Mouse (Mus musculus) MEL-GATA-1-ER (cell line): ENCODE measurements around the gene Pcif1.
"Not testable (repeated sequence)": the region's sequence is repeated elsewhere in the genome, so short reads cannot be mapped to it uniquely, and the experiment has no call there.

ENCODE experiments used
- DNase-seq: peaks from one replicate; pipeline ENCODE4 v3.0.0-alpha.2; 2012; ENCODE audit warnings: low read depth; ENCODE audit errors: extremely low read depth

Pcif1 gene

DNA sequence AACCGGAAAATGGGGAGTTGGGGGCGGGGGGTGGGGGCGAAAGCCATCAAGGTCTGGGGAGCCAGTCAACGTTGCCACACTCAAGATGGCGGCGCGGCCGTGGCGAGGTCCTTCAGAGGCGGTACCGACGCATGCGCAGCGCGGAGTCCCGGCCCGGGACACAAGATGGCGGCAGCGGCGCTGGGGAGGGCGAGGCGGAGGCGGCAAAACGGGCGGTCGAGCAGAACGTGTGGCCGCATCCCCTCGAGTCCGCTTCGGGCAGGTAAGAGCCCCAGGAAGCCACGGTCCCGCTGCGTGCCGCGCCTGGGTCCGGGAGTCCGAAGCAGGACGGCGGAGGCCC lies at the start of gene Pcif1:
Pcif1 (plus strand) TSS at position 77 of the 340 bp plus-strand sequence.
- DNase-seq, result peak; percentile 41

DNA sequence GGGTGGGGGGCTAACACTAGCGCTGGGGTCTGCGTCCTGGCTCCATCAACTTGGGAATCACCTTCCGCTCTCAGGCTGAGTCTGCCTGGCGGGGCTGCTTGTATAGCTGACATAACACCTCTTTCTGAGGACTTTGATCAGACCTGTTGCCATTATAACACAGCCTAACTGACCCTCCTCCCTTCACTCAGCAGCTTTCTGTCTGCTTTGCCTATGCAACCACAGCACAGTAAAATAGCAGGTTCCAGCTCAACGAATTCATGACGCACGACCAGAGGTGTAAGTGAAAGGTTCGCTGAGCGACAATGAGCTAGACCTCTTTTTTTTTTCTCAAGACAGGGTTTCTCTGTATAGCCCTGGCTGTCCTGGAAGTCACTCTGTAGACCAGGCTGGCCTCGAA lies 48.1 kb upstream of the Pcif1 start:
- DNase-seq, result no peak

DNA sequence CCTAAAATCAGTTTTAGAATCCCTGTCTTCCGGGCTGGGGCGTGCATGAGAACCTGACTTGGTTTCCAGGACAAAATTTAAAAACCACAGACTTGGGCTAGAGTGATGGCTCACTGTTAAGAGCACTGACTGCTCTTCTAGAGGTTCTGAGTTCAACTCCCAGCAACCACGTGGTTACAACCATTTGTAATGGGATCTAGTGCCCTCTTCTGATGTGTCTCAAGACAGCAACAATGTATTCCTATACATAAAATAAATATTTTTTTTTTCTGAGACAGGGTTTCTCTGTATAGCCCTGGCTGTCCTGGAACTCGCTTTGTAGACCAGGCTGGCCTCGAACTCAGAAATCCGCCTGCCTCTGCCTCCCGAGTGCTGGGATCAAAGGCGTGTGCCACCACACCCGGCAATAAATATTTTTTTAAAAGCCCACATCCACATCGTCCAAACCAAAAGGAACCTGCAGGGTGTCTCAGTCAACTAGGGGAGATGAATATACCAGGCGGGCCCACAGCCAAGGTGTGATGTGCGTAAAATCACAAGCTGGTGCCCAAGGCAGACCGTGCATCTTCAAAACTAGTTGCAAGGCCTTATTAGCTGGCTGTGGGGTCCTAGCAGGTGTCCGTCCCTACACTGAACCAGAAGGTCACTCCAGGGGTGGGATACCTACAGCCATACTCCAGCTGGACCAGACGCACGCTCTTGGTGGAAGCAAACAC lies 46.9 kb upstream of the Pcif1 start:
- DNase-seq, result no peak

DNA sequence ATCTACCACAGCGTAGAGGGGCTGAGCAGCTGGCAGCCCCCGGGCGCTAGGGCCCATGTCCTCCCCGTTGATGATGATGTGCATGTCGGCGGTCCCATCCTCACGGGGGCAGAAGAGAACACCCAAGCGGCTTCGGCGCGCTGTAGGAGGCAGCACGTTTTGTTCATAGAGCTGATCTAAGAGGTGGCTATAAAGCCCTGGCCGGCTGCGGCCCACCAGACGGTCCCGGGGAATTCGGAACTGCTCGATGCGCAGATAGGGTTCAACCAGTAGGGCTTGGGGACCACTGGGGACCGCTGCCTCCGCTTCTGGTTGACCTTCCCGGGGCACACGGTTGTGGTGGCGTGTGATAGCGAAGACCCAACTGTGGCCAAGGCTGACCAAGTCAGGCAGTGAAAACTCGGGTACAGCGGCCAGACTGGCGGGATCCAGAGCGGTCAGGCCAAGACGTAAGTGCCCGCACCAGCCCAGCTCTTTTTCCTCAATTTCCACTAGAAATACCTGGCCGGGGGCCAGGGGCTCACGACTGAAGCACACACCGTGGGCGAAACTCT lies 46.3 kb upstream of the Pcif1 start, which contains the start of gene Ctsa:
Ctsa (plus strand) TSS at position 126 of the 554 bp plus-strand sequence.
- peak; percentile 52 for DNase-seq

DNA sequence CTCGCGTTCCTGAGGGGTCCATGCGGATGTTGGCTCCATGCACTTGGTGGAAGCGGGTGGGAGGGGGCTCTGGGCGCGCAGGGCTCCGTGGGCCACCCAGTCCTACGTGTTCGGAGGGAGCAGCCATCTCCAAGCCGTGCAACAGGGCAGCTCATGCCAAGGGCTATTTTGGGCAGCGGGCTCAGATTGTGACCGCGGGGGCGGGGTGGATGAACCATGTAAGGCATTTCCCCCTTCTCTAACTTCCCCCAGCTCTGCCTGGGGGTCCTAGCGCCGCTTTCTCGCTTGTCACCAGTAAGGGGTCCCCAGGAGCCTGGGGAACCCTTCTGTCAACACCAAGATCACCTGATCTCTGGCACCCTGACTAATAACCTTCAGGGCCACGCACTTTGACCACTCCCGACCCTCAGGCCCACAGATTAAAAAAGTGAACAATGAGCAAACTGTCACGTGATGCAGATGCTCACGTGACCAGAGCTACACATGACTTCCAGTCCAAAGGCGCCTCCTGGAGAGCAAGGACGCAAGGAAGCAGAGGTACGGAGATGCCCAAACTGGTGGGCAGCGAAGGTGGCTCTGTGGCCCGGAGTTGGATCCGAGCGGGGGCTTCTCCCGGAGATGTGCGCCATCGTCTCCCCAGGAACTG lies 45.7 kb upstream of the Pcif1 start, which contains the start of gene Neurl2:
Neurl2 (minus strand) TSS at position 143 of the 646 bp plus-strand sequence.
- peak; percentile 93 for DNase-seq

DNA sequence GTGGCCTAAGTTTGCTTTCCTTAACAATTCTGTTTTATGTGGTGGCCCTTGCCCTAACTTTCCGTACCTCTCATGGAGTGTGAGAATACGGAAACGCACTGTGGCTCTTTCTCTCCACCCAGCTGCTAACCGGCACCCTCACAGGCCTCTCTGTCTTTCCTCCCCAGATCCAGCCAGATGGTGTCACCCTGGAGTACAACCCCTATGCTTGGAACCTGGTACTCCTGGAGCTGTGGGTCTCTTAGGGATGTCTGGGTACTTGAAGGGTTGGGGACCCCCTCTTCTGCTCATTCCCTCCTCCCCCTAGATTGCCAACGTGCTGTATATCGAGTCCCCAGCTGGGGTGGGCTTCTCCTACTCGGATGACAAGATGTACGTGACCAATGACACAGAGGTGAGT lies 44.6 kb upstream of the Pcif1 start:
- no peak for DNase-seq

DNA sequence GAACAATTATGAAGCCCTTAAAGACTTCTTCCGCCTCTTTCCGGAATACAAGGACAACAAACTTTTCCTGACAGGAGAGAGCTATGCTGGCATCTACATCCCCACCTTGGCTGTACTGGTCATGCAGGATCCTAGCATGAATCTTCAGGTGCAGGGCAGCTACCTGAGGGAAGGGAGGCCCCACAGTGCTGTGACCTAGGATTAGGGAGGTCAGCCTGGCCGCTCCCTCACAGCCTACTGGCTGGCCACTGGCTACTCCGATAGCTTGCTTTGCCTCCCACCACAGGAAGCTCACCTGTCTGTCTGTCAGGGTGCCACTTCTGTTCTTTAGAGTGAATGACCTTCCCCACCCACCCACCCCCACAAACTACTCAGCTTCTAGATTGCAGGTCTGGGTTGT lies 43.9 kb upstream of the Pcif1 start:
- no peak for DNase-seq

DNA sequence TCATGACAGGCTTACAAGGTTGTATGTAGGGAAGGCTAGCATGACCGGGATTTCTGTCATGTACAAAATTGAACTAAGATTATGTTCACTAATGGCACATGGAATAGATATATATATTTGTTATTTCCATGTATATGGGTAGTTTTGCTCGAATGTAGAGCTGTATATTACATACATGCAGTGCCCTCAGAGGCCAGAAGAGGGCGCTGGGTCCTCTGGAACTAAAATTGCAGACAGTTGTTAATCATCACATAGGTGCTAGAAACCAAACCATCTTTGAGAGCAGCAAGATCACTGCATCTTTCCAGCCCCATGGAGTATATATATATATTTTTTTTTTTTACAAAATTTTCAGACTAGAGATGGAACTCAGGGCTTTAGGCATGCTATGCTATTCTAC lies 33.3 kb upstream of the Pcif1 start:
- no peak for DNase-seq

DNA sequence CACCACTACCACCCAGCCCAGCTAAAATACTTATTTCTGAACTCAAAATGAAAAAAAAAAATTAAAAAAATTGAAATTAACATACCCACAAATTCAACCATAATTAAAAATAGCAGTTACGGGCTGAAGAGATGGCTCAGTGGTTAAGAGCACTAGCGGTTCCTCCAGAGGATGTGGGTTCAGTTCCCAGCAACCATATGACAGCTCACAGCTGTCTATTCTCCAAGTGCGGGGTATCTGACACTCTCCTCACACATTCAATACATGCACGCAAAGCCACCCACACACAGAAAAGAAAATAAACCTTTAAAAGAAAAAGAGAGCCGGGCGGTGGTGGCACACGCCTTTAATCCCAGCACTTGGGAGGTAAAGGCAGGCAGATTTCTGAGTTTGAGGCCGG lies 29.0 kb upstream of the Pcif1 start:
- no peak for DNase-seq

DNA sequence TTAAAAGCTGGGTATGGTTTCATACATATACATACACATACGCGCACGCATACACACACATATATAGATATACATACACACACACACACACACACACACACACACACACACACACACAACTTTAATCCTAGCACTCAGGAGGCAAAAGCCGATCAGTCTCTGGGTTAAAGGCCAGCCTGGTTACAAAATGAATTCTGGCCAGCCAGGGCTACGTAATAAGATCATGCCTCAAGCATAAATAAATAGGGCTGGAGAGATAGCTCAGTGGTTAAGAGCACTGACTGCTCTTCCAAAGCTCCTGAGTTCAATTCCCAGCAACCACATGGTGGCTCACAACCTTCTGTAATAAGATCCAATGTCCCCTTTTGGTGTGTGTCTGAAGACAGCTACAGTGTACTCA lies 23.5 kb upstream of the Pcif1 start:
- DNase-seq, result not testable (repeated sequence)

DNA sequence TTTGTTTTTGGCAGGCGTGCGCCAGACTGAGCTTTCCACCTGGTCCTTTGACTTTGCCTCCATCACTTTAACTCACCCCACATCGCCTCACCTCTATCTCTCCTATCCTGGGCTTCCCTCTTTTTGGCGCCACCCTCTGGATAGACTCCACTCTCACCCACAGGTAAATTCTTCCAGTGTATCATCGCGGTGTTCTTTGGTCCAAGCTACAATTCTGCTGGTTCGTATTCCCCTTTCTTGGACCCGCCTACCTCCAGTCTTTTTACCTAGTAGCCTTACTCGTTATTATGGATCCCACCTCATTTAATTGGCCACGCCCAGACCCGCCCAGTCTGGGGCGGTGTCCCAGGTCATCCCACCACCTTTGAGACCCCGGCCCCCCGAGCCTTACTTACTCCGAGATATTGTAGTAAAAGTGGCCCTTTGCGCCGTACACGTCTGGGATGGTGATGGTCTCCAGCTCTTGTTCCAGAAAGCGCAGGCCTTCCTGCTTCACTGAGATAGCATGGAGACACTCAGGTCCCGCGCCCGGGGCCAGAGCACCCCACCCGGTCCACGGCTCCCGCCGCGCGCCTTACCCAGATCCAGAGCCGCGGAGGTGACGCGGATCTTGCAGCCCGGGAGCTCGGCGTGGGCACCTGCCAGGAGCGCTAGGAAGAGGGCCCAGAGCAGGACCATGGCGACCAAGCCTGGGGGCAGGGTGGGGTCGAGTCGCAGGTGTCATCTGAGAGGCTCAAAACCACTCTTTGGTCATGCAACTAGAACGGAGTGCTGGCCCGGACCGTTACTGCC lies 22.6 kb upstream of the Pcif1 start:
- no peak for DNase-seq

DNA sequence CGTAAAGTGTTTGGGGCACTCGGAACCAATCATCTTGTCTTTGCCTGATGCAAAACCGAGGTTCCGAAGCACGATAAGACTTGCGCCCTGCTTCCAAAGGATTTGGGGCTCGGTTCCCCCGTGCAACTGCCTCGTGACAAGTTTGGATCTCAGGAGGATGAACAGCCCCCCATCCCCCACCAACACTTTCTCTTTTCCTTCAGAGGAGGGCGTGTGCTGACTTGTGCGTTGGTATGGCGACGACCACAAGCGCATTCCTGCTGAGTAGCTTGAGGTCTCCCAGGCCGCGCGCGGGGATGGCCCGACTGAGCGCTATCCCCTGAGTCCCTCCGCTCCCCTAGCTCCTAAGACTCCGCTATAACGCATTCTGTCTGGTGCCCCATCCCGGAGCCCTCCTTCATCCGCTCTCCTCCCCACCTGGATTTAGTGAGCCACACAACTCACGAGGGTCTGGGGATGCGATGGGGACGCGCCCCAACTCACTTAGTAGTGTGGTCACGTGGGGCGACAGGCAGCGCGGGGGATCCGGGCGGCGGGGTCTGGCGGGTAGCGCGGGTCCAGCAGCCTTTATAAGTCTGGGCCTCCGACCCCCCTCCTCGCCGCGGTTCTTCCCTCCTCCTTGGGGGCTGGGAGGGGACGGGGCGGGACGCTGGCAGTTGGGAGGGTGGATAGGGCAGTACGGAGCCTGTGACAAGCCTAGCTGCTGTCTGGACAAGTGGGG lies 21.8 kb upstream of the Pcif1 start, which contains the start of gene Pltp:
Pltp (minus strand) TSS at position 611 of the 721 bp plus-strand sequence.
- no peak for DNase-seq

DNA sequence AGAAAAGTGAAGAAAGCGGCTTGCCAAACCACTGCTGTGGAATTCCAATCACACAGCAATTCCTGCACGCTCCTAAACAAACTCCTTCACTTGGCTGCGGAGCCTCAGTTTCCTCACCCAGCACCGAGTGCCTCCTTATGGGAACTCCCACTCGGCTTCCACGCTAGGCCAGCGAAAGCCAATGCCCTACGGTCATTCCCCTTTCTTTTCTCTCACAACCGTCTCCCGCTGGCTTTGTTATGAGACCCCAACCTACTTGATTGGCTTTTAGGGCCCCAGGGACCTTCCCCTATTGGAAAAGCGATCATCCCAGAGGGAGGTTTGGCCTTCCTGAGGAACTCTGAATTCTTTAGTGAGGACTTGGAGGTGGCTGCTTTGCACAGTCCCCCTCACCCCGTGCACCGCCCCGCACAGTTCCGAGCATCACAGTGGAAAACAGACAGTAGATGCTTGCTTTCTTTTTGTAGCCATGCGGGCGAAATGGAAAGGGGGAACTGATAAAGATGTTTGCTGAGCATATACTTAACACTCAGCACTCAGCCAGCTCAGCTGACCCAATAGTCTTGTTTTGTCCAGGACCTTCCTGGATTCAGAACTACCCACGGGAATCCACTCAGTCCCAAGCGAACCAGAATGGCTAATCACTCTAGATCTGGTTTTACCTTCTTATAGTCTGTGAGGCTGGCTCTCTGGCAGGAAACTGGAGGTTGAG lies 21.1 kb upstream of the Pcif1 start:
- DNase-seq, result no peak

DNA sequence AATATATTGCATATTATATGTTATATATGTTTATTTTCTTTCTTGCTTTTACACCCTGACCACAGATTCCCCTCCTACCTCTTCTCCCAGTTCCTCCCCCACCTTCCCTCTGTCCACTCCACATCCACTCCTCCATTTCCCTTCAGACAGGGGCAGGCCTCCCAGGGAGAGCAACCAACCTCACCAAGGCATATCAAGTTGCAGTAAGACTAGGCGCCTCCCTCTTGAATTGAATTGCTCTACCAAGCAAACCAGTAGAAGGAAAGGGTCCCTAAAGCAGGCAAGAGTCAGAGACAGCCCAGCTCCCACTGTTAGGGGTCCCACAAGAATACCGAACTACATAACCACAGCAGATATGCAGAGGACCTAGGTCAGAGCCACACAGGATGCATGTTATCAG lies 19.9 kb upstream of the Pcif1 start:
- no peak for DNase-seq

DNA sequence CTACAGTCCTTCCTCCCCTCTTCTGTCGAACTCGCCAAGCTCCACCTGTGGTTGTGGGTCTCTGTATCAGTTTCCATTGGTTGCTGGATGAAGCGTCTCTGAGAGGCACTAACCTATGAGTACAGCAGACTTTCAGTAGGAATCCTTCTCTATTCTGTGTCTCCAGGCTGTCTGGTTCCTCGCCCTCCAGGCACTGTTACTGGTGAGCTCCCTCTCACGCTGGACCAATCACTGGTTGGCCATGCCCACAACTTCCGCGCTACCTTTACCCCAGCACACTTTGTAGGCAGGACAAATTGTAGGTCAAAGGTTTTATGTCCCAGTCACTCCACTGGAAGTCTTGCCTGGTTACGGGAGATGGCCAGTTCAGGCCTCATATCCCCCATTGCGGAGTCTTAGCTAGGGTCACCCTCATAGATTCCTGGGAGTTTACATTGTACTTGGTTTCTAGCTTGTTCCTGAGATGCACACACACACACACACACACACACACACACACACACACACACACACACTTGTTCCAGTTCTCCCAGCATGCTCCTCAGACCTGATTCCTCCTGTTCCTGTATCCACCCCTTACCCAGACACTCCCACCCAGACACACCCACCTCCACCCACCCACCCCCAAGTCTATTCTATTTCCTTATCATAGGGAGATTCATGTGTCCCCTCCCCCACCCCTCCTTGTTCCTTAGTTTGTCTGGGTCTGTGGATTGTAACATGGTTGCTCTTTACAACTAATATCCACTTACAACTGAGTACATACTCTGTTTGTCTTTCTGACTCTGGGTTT lies 19.3 kb upstream of the Pcif1 start:
- no peak for DNase-seq

DNA sequence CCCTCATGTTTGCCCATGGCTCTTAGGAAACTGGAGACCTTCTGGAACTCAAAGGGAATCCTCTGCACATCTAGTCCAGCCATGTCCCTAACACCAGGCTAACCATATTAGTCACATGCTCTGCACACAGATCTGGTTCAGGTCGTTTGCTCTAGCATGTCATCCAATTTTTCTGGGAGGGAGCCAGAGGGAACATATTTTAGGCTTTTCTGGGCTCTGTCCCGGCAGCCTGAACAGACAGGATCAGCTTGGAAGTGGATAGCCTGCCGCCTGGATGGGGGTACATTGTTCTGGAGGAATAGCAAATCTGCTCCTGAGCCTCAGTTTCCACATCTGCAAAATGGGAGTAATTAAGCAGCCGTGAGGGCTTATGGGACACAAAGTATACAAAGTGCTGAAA lies 18.0 kb upstream of the Pcif1 start:
- no peak for DNase-seq

DNA sequence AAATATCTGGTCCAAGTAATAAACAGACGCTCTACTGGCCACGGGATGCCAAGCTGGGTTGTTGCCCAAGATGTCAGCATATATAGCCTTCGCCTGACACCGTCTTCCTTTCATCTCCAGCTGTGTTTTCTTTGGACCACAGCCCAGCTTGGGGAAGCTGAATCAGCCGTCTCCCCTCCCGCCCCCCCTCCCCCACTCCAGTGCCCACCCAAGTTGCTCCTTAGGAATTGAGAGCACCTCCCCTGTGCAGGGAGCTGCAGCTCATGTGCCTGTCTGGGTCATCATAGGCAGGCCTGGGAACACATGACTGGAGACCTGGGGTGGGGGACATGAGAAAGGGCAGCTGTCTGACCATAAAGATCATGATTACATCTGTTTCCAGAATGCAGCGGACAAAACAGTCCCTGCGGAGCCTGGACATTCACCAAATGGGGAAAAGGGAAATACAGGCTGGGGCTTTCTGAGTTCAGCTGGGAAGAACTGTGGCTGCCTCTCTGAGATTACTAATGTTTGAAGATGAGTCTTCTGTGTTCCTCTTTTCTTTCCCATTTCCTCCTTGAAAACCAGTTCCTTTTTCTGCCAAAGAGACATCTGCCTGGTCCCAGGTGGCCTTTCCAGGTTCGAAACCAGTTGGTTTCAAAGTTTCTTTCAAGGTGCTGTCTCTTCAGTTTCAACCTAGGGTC lies 16.8 kb upstream of the Pcif1 start:
- DNase-seq, result peak; percentile 78

DNA sequence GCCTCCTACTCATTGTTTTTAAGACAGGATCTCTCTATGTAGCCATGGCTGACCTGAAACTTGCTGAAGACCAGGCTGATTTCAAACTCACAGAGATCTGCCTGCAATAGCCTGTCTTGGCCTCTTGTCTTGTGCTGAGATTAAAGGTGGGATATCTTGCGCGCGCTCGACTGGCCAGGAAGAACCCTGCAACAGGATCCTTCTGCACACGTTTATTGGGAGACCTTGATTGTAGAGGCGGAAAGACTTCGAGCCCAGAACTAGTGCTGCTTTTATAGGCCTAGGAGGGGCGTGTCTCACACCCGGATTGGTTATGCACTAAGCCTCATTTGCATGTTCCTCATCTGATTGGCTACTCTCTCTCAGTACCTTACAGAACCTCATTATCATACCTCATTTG lies 15.7 kb upstream of the Pcif1 start:
- not testable (repeated sequence) for DNase-seq

DNA sequence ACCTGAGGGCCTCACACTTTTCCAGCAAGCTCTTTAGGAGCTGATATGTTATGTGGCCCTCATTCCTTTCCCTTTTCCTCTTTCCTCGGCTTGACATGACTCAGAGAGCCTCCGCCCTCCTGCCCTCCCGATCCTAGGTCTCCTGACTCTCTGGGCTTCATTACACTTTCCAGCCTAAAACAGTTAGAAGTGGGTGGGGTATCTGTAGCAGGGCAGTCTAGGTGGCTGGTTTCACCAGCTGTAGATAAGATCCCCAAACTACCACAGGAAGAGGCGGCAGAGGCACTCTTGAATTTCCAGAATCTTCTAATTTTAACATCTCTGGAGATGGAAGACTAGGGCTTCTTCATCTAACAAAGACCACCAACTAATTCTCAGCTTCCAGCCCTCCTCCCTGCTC lies 14.5 kb upstream of the Pcif1 start:
- no peak for DNase-seq
